Mouse (Mus musculus) ES-E14 (cell line): ENCODE data around the gene Amer3.

Experiments used
- CHD2 ChIP-seq: IDR thresholded peaks from 2 replicates; pipeline ENCODE4 v1.6.1; 2014; ENCODE audit warnings: mild to moderate bottlenecking, low read depth, low read length, inconsistent platforms
- HCFC1 ChIP-seq: IDR thresholded peaks from 2 replicates; pipeline ENCODE4 v1.6.1; 2012; ENCODE audit warnings: low read length, inconsistent platforms, borderline replicate concordance; ENCODE audit not compliant: insufficient read depth
- ZC3H11A ChIP-seq: IDR thresholded peaks from 2 replicates; pipeline ENCODE4 v1.6.1; 2012; ENCODE audit warnings: low read depth, mild to moderate bottlenecking, inconsistent platforms, low read length, borderline replicate concordance

DNA sequence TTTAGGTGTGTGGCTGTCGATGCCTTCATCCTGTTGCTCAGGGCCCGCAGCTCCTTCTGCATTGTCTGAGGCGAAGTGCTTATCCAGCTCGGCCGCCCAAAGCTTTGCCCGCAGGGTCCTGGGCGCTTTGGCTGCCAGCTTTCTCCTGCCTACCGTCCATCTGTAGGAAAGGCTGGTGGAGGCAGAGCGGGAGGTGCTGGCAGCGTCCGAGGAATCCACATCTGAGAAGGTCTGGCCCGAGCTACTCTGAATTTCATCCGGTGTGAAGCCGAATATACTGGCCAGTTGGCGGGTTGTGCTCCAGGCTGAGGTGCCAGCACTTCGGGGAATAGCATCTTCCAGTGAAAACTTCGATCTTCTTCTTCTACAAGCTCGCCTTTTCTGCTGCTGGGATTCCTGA is 56.3 kb downstream of the Amer3 start:
- TF ChIP-seq HCFC1, result no peak
- TF ChIP-seq ZC3H11A, result no peak
- no peak for TF ChIP-seq CHD2
